Mouse (Mus musculus) forebrain, embryonic 11.5 days (tissue): ENCODE results near the gene Magi2. TPM values are rescaled to one million over a fixed set of nuclear protein-coding genes. Genes with fewer than 3 reads are reported as not detected.

Experiments
- ATAC-seq: fragments of 200-750 bp; cut with Nextera tagmentation; replicated peaks from 2 replicates; pipeline ENCODE4 v1.8.0; 2017; ENCODE audit warnings: moderate TSS enrichment; ENCODE audit not compliant: low FRiP score
- DNase-seq: peaks from one replicate; pipeline ENCODE4 v3.0.0-alpha.2; 2017; ENCODE audit warnings: low spot score
- H3K27ac ChIP-seq: fragments of 300-500 bp; sonication (generic); 2 replicates; pipeline ENCODE4 v1.5.1; 2014; ENCODE audit warnings: low read depth, low read length
- H3K27me3 ChIP-seq: fragments of 300-500 bp; sonication (generic); 2 replicates; pipeline ENCODE4 v1.6.1; 2014; ENCODE audit warnings: mild to moderate bottlenecking, low read length, mixed read lengths; ENCODE audit not compliant: control insufficient read depth, insufficient read depth
- H3K36me3 ChIP-seq: fragments of 300-500 bp; sonication (generic); 2 replicates; pipeline ENCODE4 v1.6.1; 2014; ENCODE audit warnings: mild to moderate bottlenecking, low read length, moderate library complexity, mixed read lengths; ENCODE audit not compliant: control insufficient read depth, insufficient read depth
- H3K4me1 ChIP-seq: fragments of 300-500 bp; sonication (generic); replicated peaks from 2 replicates; pipeline ENCODE4 v1.6.1; 2014; ENCODE audit warnings: low read length, mixed read lengths; ENCODE audit not compliant: control insufficient read depth, insufficient read depth
- H3K4me2 ChIP-seq: fragments of 300-500 bp; sonication (generic); 2 replicates; pipeline ENCODE4 v1.6.1; 2014; ENCODE audit warnings: low read depth, mild to moderate bottlenecking, low read length, moderate library complexity, mixed read lengths; ENCODE audit not compliant: severe bottlenecking
- H3K4me3 ChIP-seq: fragments of 300-500 bp; sonication (generic); 2 replicates; pipeline ENCODE4 v1.5.1; 2014; ENCODE audit warnings: low read depth, low read length
- H3K9ac ChIP-seq: fragments of 300-500 bp; sonication (generic); 2 replicates; pipeline ENCODE4 v1.6.1; 2014; ENCODE audit warnings: low read length
- H3K9me3 ChIP-seq: fragments of 300-500 bp; sonication (generic); 2 replicates; pipeline ENCODE4 v1.6.1; 2016; ENCODE audit warnings: low read length, mixed read lengths; ENCODE audit not compliant: control insufficient read depth
- WGBS: fragments of 180-500 bp; shearing (Covaris S2); extraction: QIAGEN DNeasy Blood & Tissue Kit; methylation state at CpG from one replicate; pipeline ENCODE4 v1.1.7; 2014; 5-methylcytosine and 5-hydroxymethylcytosine counted together
- polyA plus RNA-seq: library from polyadenylated mRNA; unstranded; fragments of >200 nt; fragmentation: Nextera tagmentation; extraction: Ambion mirVana; gene quantifications from 2 replicates; pipeline ENCODE4 v1.2.1, GENCODE M21; 2014

Magi2 gene
- polyA plus RNA-seq, 1 experiment from 2014 or later = 10.2 TPM

- H3K36me3 ChIP-seq = no peaks in the 10 kb centered on the region
- no peak overlapping the region for H3K4me3 ChIP-seq
- 74% methylated on average over 16 of the region's 16 CpGs for WGBS
- DNase-seq (no peak), ATAC-seq (no peak)
- H3K27ac ChIP-seq = no peak overlapping the region
- H3K9me3 ChIP-seq = no peaks in the 10 kb centered on the region
- H3K27me3 ChIP-seq = no peaks in the 10 kb centered on the region
- H3K9ac ChIP-seq = no peak overlapping the region
- no peak overlapping the region for H3K4me2 ChIP-seq
- no peaks in the 10 kb centered on the region for H3K4me1 ChIP-seq
These were observed 1001.3 kb downstream of the Magi2 start for GRCm38 (mm10) chr5:20227912-20228762.

DNA sequence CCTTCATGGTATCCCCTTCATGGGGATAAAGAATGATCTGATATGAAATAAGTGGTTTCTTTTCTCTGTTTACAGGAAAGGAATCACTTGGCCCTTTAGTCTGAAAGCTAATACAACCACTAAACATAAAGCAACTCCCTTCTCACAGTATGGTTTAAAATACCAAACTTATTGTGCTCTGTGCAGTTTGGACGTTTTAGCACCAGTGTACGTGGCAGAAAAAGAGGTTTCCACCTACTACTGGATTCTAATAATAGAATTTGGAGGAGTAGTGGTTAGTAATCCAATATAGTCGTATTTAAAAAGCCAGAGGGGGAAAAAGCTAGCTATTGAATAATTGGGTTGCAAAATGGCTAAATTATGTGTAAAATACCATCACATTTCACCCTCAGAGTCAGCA, 1005.1 kb downstream of the Magi2 start:
- ATAC-seq (no peak), DNase-seq (no peak)
- WGBS = 71% methylated on average over 3 of the region's 3 CpGs

DNA sequence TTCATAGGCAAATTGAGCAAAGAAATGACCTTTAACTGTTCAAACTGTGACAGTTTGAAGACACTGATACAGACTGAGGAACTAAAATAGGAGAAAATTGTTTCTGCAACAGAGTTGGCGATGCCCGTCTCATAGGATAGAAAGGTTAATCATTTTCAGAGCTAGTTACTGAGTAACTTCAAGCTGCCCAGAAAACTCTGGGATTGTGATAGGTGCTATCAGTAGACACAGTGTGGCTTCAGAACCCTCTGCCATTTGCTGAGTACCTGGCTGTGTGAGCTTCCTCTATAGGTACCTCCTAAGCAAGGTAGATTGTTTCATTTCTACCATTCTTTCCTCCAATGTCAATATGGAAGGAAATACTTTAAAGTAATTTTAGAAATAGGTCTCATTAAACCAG, 1014.7 kb downstream of the Magi2 start:
- no peak overlapping the region for H3K4me2 ChIP-seq
- H3K9ac ChIP-seq = no peak overlapping the region

More for the DNA sequence above, 1005.1 kb downstream of the Magi2 start:
- Histone ChIP-seq H3K27ac (no peak overlapping the region), H3K27me3 (no peaks in the 10 kb centered on the region), H3K9me3 (no peaks in the 10 kb centered on the region), H3K36me3 (no peaks in the 10 kb centered on the region), H3K9ac (no peak overlapping the region), H3K4me3 (no peak overlapping the region), H3K4me1 (no peaks in the 10 kb centered on the region), H3K4me2 (no peak overlapping the region)

GRCm38 (mm10) chr5:20242496-20242895, 1015.7 kb downstream of the Magi2 start:
- Histone ChIP-seq H3K4me1 (no peaks in the 10 kb centered on the region), H3K36me3 (no peaks in the 10 kb centered on the region), H3K9me3 (no peaks in the 10 kb centered on the region), H3K4me2 (no peak overlapping the region), H3K27me3 (no peaks in the 10 kb centered on the region), H3K27ac (no peak overlapping the region), H3K9ac (no peak overlapping the region), H3K4me3 (no peak overlapping the region)
- ATAC-seq (no peak), DNase-seq (no peak)

More for the DNA sequence above, 1014.7 kb downstream of the Magi2 start:
- Histone ChIP-seq H3K27me3 (no peaks in the 10 kb centered on the region), H3K4me1 (no peaks in the 10 kb centered on the region), H3K9me3 (no peaks in the 10 kb centered on the region), H3K27ac (no peak overlapping the region), H3K4me3 (no peak overlapping the region), H3K36me3 (no peaks in the 10 kb centered on the region)
- WGBS = 93% methylated on average over 2 of the region's 2 CpGs
- ATAC-seq = no peak
- no peak for DNase-seq

DNA sequence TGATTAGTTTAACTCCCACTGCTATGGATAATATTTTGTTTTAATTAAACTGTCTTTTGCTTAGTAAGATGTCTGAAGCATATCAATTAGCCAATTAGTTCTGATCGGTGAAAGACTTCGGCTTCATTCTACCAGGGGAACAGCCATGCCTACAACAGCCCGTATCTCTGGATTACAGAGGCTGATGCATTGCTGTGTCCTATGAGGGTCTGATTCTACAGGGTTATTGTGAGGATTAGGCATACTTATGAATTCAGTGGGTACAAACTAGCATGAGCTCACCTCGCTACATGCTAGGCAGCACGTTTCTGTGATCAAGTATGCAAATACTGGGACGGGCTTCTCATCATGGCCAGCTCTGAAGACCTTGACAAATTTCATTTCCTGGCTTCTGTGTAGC, 1022.5 kb downstream of the Magi2 start:
- Histone ChIP-seq H3K9me3 (no peaks in the 10 kb centered on the region), H3K4me2 (no peak overlapping the region), H3K36me3 (no peaks in the 10 kb centered on the region), H3K4me3 (no peak overlapping the region), H3K4me1 (no peaks in the 10 kb centered on the region), H3K27ac (no peak overlapping the region), H3K27me3 (no peaks in the 10 kb centered on the region), H3K9ac (no peak overlapping the region)
- WGBS = 86% methylated on average over 6 of the region's 6 CpGs
- ATAC-seq (no peak), DNase-seq (no peak)

GRCm38 (mm10) chr5:20251541-20251940, 1024.7 kb downstream of the Magi2 start:
- DNase-seq = no peak
- H3K4me1 ChIP-seq = no peaks in the 10 kb centered on the region
- H3K4me3 ChIP-seq = no peak overlapping the region
- 90% methylated on average over 6 of the region's 6 CpGs for WGBS
- H3K36me3 ChIP-seq = no peaks in the 10 kb centered on the region
- H3K27ac ChIP-seq = no peak overlapping the region
- ATAC-seq = no peak
- H3K4me2 ChIP-seq = no peak overlapping the region
- no peaks in the 10 kb centered on the region for H3K9me3 ChIP-seq
- H3K9ac ChIP-seq = no peak overlapping the region
- H3K27me3 ChIP-seq = no peaks in the 10 kb centered on the region

- no peak overlapping the region for H3K4me3 ChIP-seq
- no peaks in the 10 kb centered on the region for H3K4me1 ChIP-seq
- no peak overlapping the region for H3K4me2 ChIP-seq
- ATAC-seq (no peak), DNase-seq (no peak)
- H3K27ac ChIP-seq = no peak overlapping the region
- 91% methylated on average over 3 of the region's 3 CpGs for WGBS
- H3K9me3 ChIP-seq = no peaks in the 10 kb centered on the region
- no peaks in the 10 kb centered on the region for H3K36me3 ChIP-seq
- no peak overlapping the region for H3K9ac ChIP-seq
- H3K27me3 ChIP-seq = no peaks in the 10 kb centered on the region
These were observed 1029.5 kb downstream of the Magi2 start for GRCm38 (mm10) chr5:20256150-20256868.

GRCm38 (mm10) chr5:20256933-20257332, 1030.1 kb downstream of the Magi2 start:
- ATAC-seq = no peak
- Histone ChIP-seq H3K27ac (no peak overlapping the region), H3K9me3 (no peaks in the 10 kb centered on the region), H3K27me3 (no peaks in the 10 kb centered on the region), H3K4me2 (no peak overlapping the region), H3K9ac (no peak overlapping the region), H3K4me3 (no peak overlapping the region), H3K4me1 (no peaks in the 10 kb centered on the region), H3K36me3 (no peaks in the 10 kb centered on the region)
- 79% methylated on average over 2 of the region's 2 CpGs for WGBS
- DNase-seq = no peak
